Mouse (Mus musculus) thymus, postnatal 10 days (tissue): ENCODE data around the gene Nxf1.

ENCODE experiments used
- DNase-seq, 2 experiments: peaks; one replicate each; pipeline ENCODE4 v3.0.0; 2021; ENCODE audit warnings: low spot score in 2 of 2

Nxf1 gene

DNA sequence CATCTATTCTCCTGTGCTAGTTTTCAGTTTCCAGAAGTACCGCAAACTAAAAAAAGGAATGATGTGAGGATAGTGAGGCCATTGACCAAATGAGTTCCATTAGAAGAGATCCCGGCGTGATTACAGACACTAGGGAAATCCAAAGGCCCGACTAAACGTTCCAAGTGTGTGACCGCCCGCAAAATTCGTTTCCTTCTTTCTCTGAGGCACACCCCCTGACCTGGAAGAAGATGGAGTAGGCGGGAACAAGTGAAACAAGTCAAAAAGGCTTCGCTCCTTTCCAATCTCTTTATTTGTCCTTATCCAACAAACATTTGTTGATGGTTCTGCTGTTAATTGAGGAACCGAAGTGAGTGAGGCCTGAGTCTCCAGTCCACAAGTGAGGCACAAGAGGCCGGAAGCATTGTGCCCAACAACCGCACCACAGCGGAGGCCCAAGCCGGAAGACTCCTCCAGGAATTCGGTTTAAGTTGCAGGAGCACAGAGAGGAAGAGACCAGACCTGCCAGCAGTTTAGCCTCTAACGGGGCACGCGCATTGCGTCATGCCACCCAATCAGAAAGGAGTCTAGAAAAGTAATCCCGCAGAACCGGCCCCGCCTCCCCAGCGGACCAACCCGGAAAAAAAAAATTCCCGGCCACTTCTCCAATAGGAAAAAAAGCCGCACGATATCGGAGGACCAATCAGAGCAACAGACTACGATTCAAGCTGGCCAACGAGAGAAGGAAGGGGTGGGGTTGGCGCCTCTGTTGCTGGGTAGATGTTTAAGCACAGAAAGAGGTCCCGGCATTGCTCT lies 62.1 kb downstream of the Nxf1 start, which contains the start of gene Ttc9c:
Gene Ttc9c, minus strand, starts transcription at position 533 of the 795 bp plus-strand sequence.
- DNase-seq, result peak; percentile 90 to 93

DNA sequence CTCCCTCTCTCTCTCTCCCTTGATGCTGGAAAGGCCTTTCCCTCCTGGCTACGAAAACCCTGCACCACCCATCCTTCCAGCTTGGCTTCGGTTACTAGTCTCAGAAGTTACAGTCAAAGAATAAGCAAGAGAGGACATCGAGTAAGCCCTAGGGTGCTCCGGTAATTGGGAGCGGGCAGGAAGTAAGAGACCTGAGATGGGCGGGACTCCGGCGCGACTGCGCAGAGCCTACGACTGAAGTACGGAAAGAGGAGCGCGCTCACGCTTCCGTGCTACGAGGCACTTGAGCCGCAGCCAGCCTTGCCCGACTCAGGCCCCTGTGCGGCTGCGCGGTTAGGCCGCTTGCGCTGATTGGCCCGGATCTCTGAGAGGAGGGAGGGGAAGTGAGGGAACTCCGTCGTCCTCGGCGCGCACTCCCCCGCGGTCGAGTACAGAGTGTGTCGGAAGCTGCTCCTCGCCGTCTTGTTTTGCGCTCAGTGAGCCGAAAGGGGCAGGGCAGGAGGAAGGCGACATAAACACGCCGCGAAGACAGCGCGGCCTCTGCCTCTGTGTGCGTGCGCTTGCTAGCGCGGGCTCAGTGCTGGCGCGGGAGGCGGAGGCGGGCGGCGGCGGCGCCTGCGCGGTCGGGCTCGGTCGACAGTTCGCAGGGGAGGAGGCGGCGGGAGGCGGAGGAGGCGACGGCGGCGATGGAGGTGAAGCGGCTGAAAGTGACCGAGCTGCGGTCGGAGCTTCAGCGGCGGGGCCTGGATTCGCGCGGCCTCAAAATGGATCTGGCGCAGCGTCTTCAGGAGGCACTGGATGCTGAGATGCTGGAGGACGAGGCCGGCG lies 62.9 kb downstream of the Nxf1 start, which contains the start of gene Hnrnpul2:
Gene Hnrnpul2, plus strand, starts transcription at position 415 of the 828 bp plus-strand sequence.
- peak; percentile 95 to 99 for DNase-seq
